Mouse (Mus musculus) thymus, adult 2 months (tissue): ENCODE measurements around the gene Arrdc3. TPM values are rescaled to one million over a fixed set of nuclear protein-coding genes. Genes with fewer than 3 reads are reported as not detected.

Experiments
- DNase-seq: peaks from one replicate; pipeline ENCODE4 v3.0.0; 2021
- H3K27ac ChIP-seq: fragments of 200-500 bp; 2 replicates; pipeline ENCODE4 v1.5.1; 2012; ENCODE audit warnings: low read length, control low read depth; ENCODE audit not compliant: control insufficient read depth, insufficient read depth
- H3K27me3 ChIP-seq: fragments of 200-500 bp; 2 replicates; pipeline ENCODE4 v1.6.1; 2012; ENCODE audit warnings: mild to moderate bottlenecking, low read length, moderate library complexity, mixed read lengths; ENCODE audit not compliant: control insufficient read depth, insufficient read depth
- H3K36me3 ChIP-seq: fragments of 200-500 bp; 2 replicates; pipeline ENCODE4 v1.6.1; 2012; ENCODE audit warnings: mild to moderate bottlenecking, low read length, moderate library complexity; ENCODE audit not compliant: control insufficient read depth, insufficient read depth
- H3K4me1 ChIP-seq: fragments of 200-500 bp; replicated peaks from 2 replicates; pipeline ENCODE4 v1.6.1; 2012; ENCODE audit warnings: low read length; ENCODE audit not compliant: control insufficient read depth, insufficient read depth
- H3K4me3 ChIP-seq: fragments of 200-500 bp; 2 replicates; pipeline ENCODE4 v1.5.1; 2012; ENCODE audit warnings: mild to moderate bottlenecking, low read length, control low read depth, moderate library complexity; ENCODE audit not compliant: control insufficient read depth, insufficient read depth
- CTCF ChIP-seq: fragments of 200-500 bp; IDR thresholded peaks from 2 replicates; pipeline ENCODE4 v1.5.1; 2012; ENCODE audit warnings: mild to moderate bottlenecking, control low read depth, low read length, moderate library complexity, borderline replicate concordance; ENCODE audit not compliant: control insufficient read depth, poor library complexity, insufficient read depth; ENCODE audit errors: extremely low read depth
- POLR2A ChIP-seq: fragments of 200-500 bp; IDR thresholded peaks from 2 replicates; pipeline ENCODE4 v1.6.1; 2012; ENCODE audit warnings: mild to moderate bottlenecking, low read length, control low read depth, moderate library complexity; ENCODE audit not compliant: control insufficient read depth, poor library complexity, insufficient read depth; ENCODE audit errors: extremely low read depth
- WGBS: fragments of 180-500 bp; shearing (Covaris S2); methylation state at CpG from one replicate; pipeline ENCODE4 v1.1.7; 2018; 5-methylcytosine and 5-hydroxymethylcytosine counted together
- polyA plus RNA-seq: library from polyadenylated mRNA; depleted of rRNA; stranded (reverse); fragments of >200 nt; gene quantifications from 2 replicates; pipeline ENCODE4 v1.2.3, GENCODE M21; 2012; rRNA removed

Arrdc3 gene
- 17.7 and 18.9 TPM in 2 replicates for polyA plus RNA-seq

- no peaks in the 10 kb centered on the region for H3K27me3 ChIP-seq
- H3K36me3 ChIP-seq: no peaks in the 10 kb centered on the region
- H3K4me1 ChIP-seq: peaks cover 3% of the 10 kb centered on the region; the same call in 1 of the 2 replicates
- H3K27ac ChIP-seq: peak within 1 kb of the TSS; percentile 77
- peak; percentile 96 for DNase-seq
- TF ChIP-seq POLR2A (peak; percentile 99), CTCF (peak; percentile 44; the same call in 1 of the 2 replicates)
- H3K4me3 ChIP-seq: peak within 1 kb of the TSS; percentile 54
- 0% methylated on average over 30 of the region's 31 CpGs for WGBS
Measured at GRCm38 (mm10) chr13:80883190-80883589, at the start of gene Arrdc3. Arrdc3 (plus strand) TSS chr13:80883384.

GRCm38 (mm10) chr13:80862215-80862614 lies 21.0 kb upstream of the Arrdc3 start:
- DNase-seq: peak; percentile 59
- Histone ChIP-seq H3K27me3 (no peaks in the 10 kb centered on the region), H3K4me1 (no peaks in the 10 kb centered on the region), H3K36me3 (no peaks in the 10 kb centered on the region), H3K27ac (no peak overlapping the region), H3K4me3 (no peak overlapping the region)
- TF ChIP-seq CTCF (no peak), POLR2A (no peak)
- 17% methylated on average over 5 of the region's 5 CpGs for WGBS

GRCm38 (mm10) chr13:80864195-80864594 lies 19.0 kb upstream of the Arrdc3 start:
- 37% methylated on average over 3 of the region's 3 CpGs for WGBS
- Histone ChIP-seq H3K27ac (no peak overlapping the region), H3K4me3 (no peak overlapping the region), H3K27me3 (no peaks in the 10 kb centered on the region), H3K4me1 (no peaks in the 10 kb centered on the region), H3K36me3 (no peaks in the 10 kb centered on the region)
- DNase-seq: no peak
- no peak for TF ChIP-seq POLR2A
- TF ChIP-seq CTCF: no peak

- Histone ChIP-seq H3K27ac (no peak overlapping the region), H3K27me3 (no peaks in the 10 kb centered on the region), H3K4me3 (no peak overlapping the region), H3K36me3 (no peaks in the 10 kb centered on the region), H3K4me1 (no peaks in the 10 kb centered on the region)
- TF ChIP-seq POLR2A (no peak), CTCF (no peak)
- DNase-seq: no peak
- WGBS: 90% methylated on average over 5 of the region's 5 CpGs
Measured at GRCm38 (mm10) chr13:80875126-80875525, 8.1 kb upstream of the Arrdc3 start.

- Histone ChIP-seq H3K4me1 (peaks cover 3% of the 10 kb centered on the region; the same call in 1 of the 2 replicates), H3K36me3 (no peaks in the 10 kb centered on the region), H3K27me3 (no peaks in the 10 kb centered on the region), H3K4me3 (no peak overlapping the region), H3K27ac (no peak overlapping the region)
- DNase-seq: no peak
- 92% methylated on average over 4 of the region's 4 CpGs for WGBS
- no peak for TF ChIP-seq CTCF
- no peak for TF ChIP-seq POLR2A
Measured at GRCm38 (mm10) chr13:80880756-80881155, 2.4 kb upstream of the Arrdc3 start.

GRCm38 (mm10) chr13:80881722-80882500 lies 1.3 kb upstream of the Arrdc3 start:
- 24% methylated on average over 6 of the region's 6 CpGs for WGBS
- Histone ChIP-seq H3K4me1 (peaks cover 3% of the 10 kb centered on the region; the same call in 1 of the 2 replicates), H3K36me3 (no peaks in the 10 kb centered on the region), H3K4me3 (no peak overlapping the region), H3K27ac (no peak overlapping the region), H3K27me3 (no peaks in the 10 kb centered on the region)
- TF ChIP-seq POLR2A (no peak), CTCF (no peak)
- DNase-seq: peak; percentile 69
